Mouse (Mus musculus) forebrain, embryonic 16.5 days (tissue): ENCODE measurements around the gene Ift122. TPM values are rescaled to one million over a fixed set of nuclear protein-coding genes. Genes with fewer than 3 reads are reported as not detected.
"Not testable (repeated sequence)": the region's sequence is repeated elsewhere in the genome, so short reads cannot be mapped to it uniquely, and the experiment has no call there.

Experiments
- ATAC-seq: fragments of 200-750 bp; cut with Nextera tagmentation; 2 replicates; pipeline ENCODE4 v1.8.0; 2017; ENCODE audit warnings: mild to moderate bottlenecking, moderate library complexity
- H3K27ac ChIP-seq: fragments of 300-500 bp; sonication (generic); 2 replicates; pipeline ENCODE4 v1.5.1; 2014; ENCODE audit warnings: low read length, control low read depth
- H3K27me3 ChIP-seq: fragments of 300-500 bp; sonication (generic); replicated peaks from 2 replicates; pipeline ENCODE4 v1.6.1; 2014; ENCODE audit warnings: low read length; ENCODE audit not compliant: control insufficient read depth, insufficient read depth
- H3K36me3 ChIP-seq: fragments of 300-500 bp; sonication (generic); 2 replicates; pipeline ENCODE4 v1.6.1; 2014; ENCODE audit not compliant: control insufficient read depth, insufficient read depth
- H3K4me1 ChIP-seq: fragments of 300-500 bp; sonication (generic); replicated peaks from 2 replicates; pipeline ENCODE4 v1.6.1; 2014; ENCODE audit warnings: low read length; ENCODE audit not compliant: control insufficient read depth, insufficient read depth
- H3K4me2 ChIP-seq: fragments of 300-500 bp; sonication (generic); 2 replicates; pipeline ENCODE4 v1.6.1; 2014; ENCODE audit warnings: mild to moderate bottlenecking, low read length, control low read depth
- H3K4me3 ChIP-seq: fragments of 300-500 bp; sonication (generic); replicated peaks from 2 replicates; pipeline ENCODE4 v1.5.1; 2014; ENCODE audit warnings: mild to moderate bottlenecking, low read length, control low read depth
- H3K9ac ChIP-seq: fragments of 300-500 bp; sonication (generic); replicated peaks from 2 replicates; pipeline ENCODE4 v1.6.1; 2014; ENCODE audit warnings: low read depth, low read length, control low read depth
- H3K9me3 ChIP-seq: fragments of 300-500 bp; sonication (generic); 2 replicates; pipeline ENCODE4 v1.6.1; 2016; ENCODE audit warnings: low read length; ENCODE audit not compliant: control insufficient read depth
- WGBS: fragments of 180-500 bp; shearing (Covaris S2); extraction: QIAGEN DNeasy Blood & Tissue Kit; methylation state at CpG from one replicate; pipeline ENCODE4 v1.1.7; 2014; 5-methylcytosine and 5-hydroxymethylcytosine counted together
- polyA plus RNA-seq: library from polyadenylated mRNA; unstranded; fragments of >200 nt; fragmentation: Nextera tagmentation; extraction: Ambion mirVana; gene quantifications from 2 replicates; pipeline ENCODE4 v1.2.1, GENCODE M21; 2015

The Ift122 gene
- polyA plus RNA-seq, 1 experiment from 2014 or later, result 32.7 TPM

- H3K36me3 ChIP-seq, result no peaks in the 10 kb centered on the region
- no peak overlapping the region for H3K9ac ChIP-seq
- no peaks in the 10 kb centered on the region for H3K27me3 ChIP-seq
- no peak overlapping the region for H3K27ac ChIP-seq
- no peaks in the 10 kb centered on the region for H3K9me3 ChIP-seq
- H3K4me3 ChIP-seq, result no peak overlapping the region
- WGBS, result 48% methylated on average over 4 of the region's 4 CpGs
- ATAC-seq, result no peak
- no peak overlapping the region for H3K4me2 ChIP-seq
- peaks cover 5% of the 10 kb centered on the region; the same call in 1 of the 2 replicates for H3K4me1 ChIP-seq
Measured at GRCm38 (mm10) chr6:115859258-115859657, 6.0 kb downstream of the Ift122 start.

- Histone ChIP-seq H3K9me3 (no peaks in the 10 kb centered on the region), H3K27me3 (no peaks in the 10 kb centered on the region), H3K4me2 (no peak overlapping the region), H3K27ac (no peak overlapping the region), H3K36me3 (no peaks in the 10 kb centered on the region), H3K4me3 (no peak overlapping the region), H3K4me1 (peaks cover 5% of the 10 kb centered on the region; the same call in 1 of the 2 replicates), H3K9ac (no peak overlapping the region)
- ATAC-seq, result no peak
- 60% methylated on average over 7 of the region's 7 CpGs for WGBS
Measured at GRCm38 (mm10) chr6:115860027-115860556, 6.8 kb downstream of the Ift122 start.

- 78% methylated on average over 7 of the region's 7 CpGs for WGBS
- no peak overlapping the region for H3K4me3 ChIP-seq
- H3K27ac ChIP-seq, result no peak overlapping the region
- ATAC-seq, result no peak
- no peaks in the 10 kb centered on the region for H3K4me1 ChIP-seq
- no peaks in the 10 kb centered on the region for H3K27me3 ChIP-seq
- no peaks in the 10 kb centered on the region for H3K9me3 ChIP-seq
- H3K36me3 ChIP-seq, result no peaks in the 10 kb centered on the region
- H3K4me2 ChIP-seq, result no peak overlapping the region
- H3K9ac ChIP-seq, result no peak overlapping the region
Measured at GRCm38 (mm10) chr6:115863340-115863841, 10.1 kb downstream of the Ift122 start.

GRCm38 (mm10) chr6:115865246-115865645, 12.0 kb downstream of the Ift122 start:
- H3K4me2 ChIP-seq, result no peak overlapping the region
- no peak overlapping the region for H3K9ac ChIP-seq
- no peaks in the 10 kb centered on the region for H3K9me3 ChIP-seq
- ATAC-seq, result no peak
- H3K36me3 ChIP-seq, result no peaks in the 10 kb centered on the region
- 98% methylated on average over 4 of the region's 4 CpGs for WGBS
- no peak overlapping the region for H3K27ac ChIP-seq
- no peak overlapping the region for H3K4me3 ChIP-seq
- no peaks in the 10 kb centered on the region for H3K4me1 ChIP-seq
- H3K27me3 ChIP-seq, result no peaks in the 10 kb centered on the region

- not testable (repeated sequence) for H3K4me3 ChIP-seq, H3K9me3 ChIP-seq, H3K4me1 ChIP-seq, H3K36me3 ChIP-seq, H3K9ac ChIP-seq, ATAC-seq, H3K27me3 ChIP-seq, H3K4me2 ChIP-seq, H3K27ac ChIP-seq
- no CpG with 5 or more reads among the region's 3 CpGs for WGBS
Measured at GRCm38 (mm10) chr6:115867157-115867556, 13.9 kb downstream of the Ift122 start.

- no CpG with 5 or more reads among the region's 3 CpGs for WGBS
- not testable (repeated sequence) for H3K4me3 ChIP-seq, H3K27ac ChIP-seq, H3K4me2 ChIP-seq, H3K9ac ChIP-seq, H3K9me3 ChIP-seq, H3K4me1 ChIP-seq, ATAC-seq, H3K27me3 ChIP-seq, H3K36me3 ChIP-seq
Measured at GRCm38 (mm10) chr6:115871318-115871717, 18.0 kb downstream of the Ift122 start.

- Histone ChIP-seq H3K27ac (no peak overlapping the region), H3K27me3 (no peaks in the 10 kb centered on the region), H3K4me1 (no peaks in the 10 kb centered on the region), H3K9me3 (no peaks in the 10 kb centered on the region), H3K9ac (no peak overlapping the region), H3K4me3 (no peak overlapping the region), H3K4me2 (no peak overlapping the region), H3K36me3 (peaks cover 2% of the 10 kb centered on the region; the same call in 1 of the 2 replicates)
- ATAC-seq, result no peak
- 89% methylated on average over 2 of the region's 2 CpGs for WGBS
Measured at GRCm38 (mm10) chr6:115877239-115877638, 24.0 kb downstream of the Ift122 start.

GRCm38 (mm10) chr6:115878694-115879093, 25.4 kb downstream of the Ift122 start:
- WGBS, result 86% methylated on average over 6 of the region's 6 CpGs
- peaks cover 2% of the 10 kb centered on the region; the same call in 1 of the 2 replicates for H3K36me3 ChIP-seq

GRCm38 (mm10) chr6:115879736-115880135, 26.5 kb downstream of the Ift122 start:
- H3K4me1 ChIP-seq, result no peaks in the 10 kb centered on the region

More at GRCm38 (mm10) chr6:115878694-115879093, 25.4 kb downstream of the Ift122 start:
- Histone ChIP-seq H3K4me3 (no peak overlapping the region), H3K9me3 (no peaks in the 10 kb centered on the region), H3K27me3 (no peaks in the 10 kb centered on the region), H3K27ac (no peak overlapping the region), H3K4me1 (no peaks in the 10 kb centered on the region), H3K9ac (no peak overlapping the region), H3K4me2 (no peak overlapping the region)
- no peak for ATAC-seq

GRCm38 (mm10) chr6:115880751-115881150, 27.5 kb downstream of the Ift122 start:
- H3K4me3 ChIP-seq, result no peak overlapping the region
- H3K4me2 ChIP-seq, result no peak overlapping the region
- no peak overlapping the region for H3K9ac ChIP-seq
- H3K27ac ChIP-seq, result no peak overlapping the region
- no peak for ATAC-seq
- H3K9me3 ChIP-seq, result no peaks in the 10 kb centered on the region
- no peaks in the 10 kb centered on the region for H3K4me1 ChIP-seq
- WGBS, result 92% methylated on average over 8 of the region's 8 CpGs
- no peaks in the 10 kb centered on the region for H3K27me3 ChIP-seq
- H3K36me3 ChIP-seq, result peaks cover 2% of the 10 kb centered on the region; the same call in 1 of the 2 replicates

More at GRCm38 (mm10) chr6:115879736-115880135, 26.5 kb downstream of the Ift122 start:
- 88% methylated on average over 6 of the region's 6 CpGs for WGBS
- no peak for ATAC-seq
- Histone ChIP-seq H3K27me3 (no peaks in the 10 kb centered on the region), H3K27ac (no peak overlapping the region), H3K4me3 (no peak overlapping the region), H3K4me2 (no peak overlapping the region), H3K36me3 (peaks cover 2% of the 10 kb centered on the region; the same call in 1 of the 2 replicates), H3K9me3 (no peaks in the 10 kb centered on the region), H3K9ac (no peak overlapping the region)
